Mouse (Mus musculus) C2C12 (cell line): ENCODE measurements around the gene Dyrk1a.

Source experiments
- CEBPB ChIP-seq: IDR thresholded peaks from one replicate; pipeline ENCODE4 v1.6.1; 2011; ENCODE audit warnings: low read depth, mild to moderate bottlenecking, control low read depth, moderate library complexity
- CTCF ChIP-seq: IDR thresholded peaks from one replicate; pipeline ENCODE4 v1.5.1; 2011; ENCODE audit not compliant: control insufficient read depth, insufficient read depth, insufficient read length
- FOSL1 ChIP-seq: IDR thresholded peaks from one replicate; pipeline ENCODE4 v1.8.0; 2011; ENCODE audit warnings: mild to moderate bottlenecking, low read length; ENCODE audit not compliant: poor library complexity, insufficient read depth, severe bottlenecking
- MAX ChIP-seq: IDR thresholded peaks from one replicate; pipeline ENCODE4 v1.6.1; 2011; ENCODE audit warnings: mild to moderate bottlenecking, control low read depth
- USF1 ChIP-seq: IDR thresholded peaks from one replicate; pipeline ENCODE4 v1.6.1; 2011; ENCODE audit warnings: low read depth, mild to moderate bottlenecking, control low read depth, moderate library complexity

DNA sequence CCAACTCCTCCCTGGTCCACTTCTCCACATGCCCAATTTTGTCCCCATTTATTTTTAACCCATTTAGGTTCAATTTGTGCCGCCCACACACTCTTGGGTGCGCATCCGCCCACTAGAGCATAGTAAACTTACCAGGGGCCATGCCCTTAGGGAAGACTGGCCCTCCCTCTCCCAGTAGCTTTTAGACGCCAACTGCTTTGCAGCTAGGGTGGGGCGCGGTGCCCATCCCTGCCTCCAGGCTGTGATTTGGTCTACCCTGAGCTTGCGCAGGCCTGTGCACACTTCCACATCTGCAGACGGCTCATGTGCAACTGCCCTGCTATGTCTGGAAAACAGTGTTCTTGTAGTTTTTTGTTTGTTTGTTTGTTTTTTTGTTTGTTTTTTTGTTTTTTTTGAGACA is 26.9 kb upstream of the Dyrk1a start:
- no peak for TF ChIP-seq CTCF
- TF ChIP-seq CEBPB: no peak
- TF ChIP-seq USF1: no peak
- TF ChIP-seq MAX: no peak
- no peak for TF ChIP-seq FOSL1
